Mouse (Mus musculus) limb, embryonic 14.5 days (tissue): ENCODE data around the gene Esrp2. TPM values are rescaled to one million over a fixed set of nuclear protein-coding genes. Genes with fewer than 3 reads are reported as not detected.

Experiments used
- ATAC-seq: fragments of 200-750 bp; cut with Nextera tagmentation; 2 replicates; pipeline ENCODE4 v1.8.0; 2017; ENCODE audit warnings: low read depth, moderate number of reproducible peaks, moderate TSS enrichment; ENCODE audit not compliant: low FRiP score
- DNase-seq: peaks from one replicate; pipeline ENCODE4 v3.0.0-alpha.2; 2015; ENCODE audit warnings: low spot score
- H3K27ac ChIP-seq: fragments of 300-500 bp; sonication (generic); replicated peaks from 2 replicates; pipeline ENCODE4 v1.5.1; 2014; ENCODE audit warnings: low read depth, mild to moderate bottlenecking, low read length, moderate library complexity, mixed read lengths
- H3K27me3 ChIP-seq: fragments of 300-500 bp; sonication (generic); 2 replicates; pipeline ENCODE4 v1.6.1; 2014; ENCODE audit warnings: low read length, mixed read lengths; ENCODE audit not compliant: control insufficient read depth, insufficient read depth
- H3K36me3 ChIP-seq: fragments of 300-500 bp; sonication (generic); 2 replicates; pipeline ENCODE4 v1.6.1; 2014; ENCODE audit warnings: mild to moderate bottlenecking, low read length, moderate library complexity, mixed read lengths; ENCODE audit not compliant: control insufficient read depth, insufficient read depth
- H3K4me1 ChIP-seq: fragments of 300-500 bp; sonication (generic); 2 replicates; pipeline ENCODE4 v1.6.1; 2014; ENCODE audit warnings: antibody characterized with exemption, low read length, mixed read lengths; ENCODE audit not compliant: control insufficient read depth, insufficient read depth
- H3K4me2 ChIP-seq: fragments of 300-500 bp; sonication (generic); replicated peaks from 2 replicates; pipeline ENCODE4 v1.6.1; 2014; ENCODE audit warnings: low read depth, mild to moderate bottlenecking, low read length, moderate library complexity; ENCODE audit not compliant: severe bottlenecking
- H3K4me3 ChIP-seq: fragments of 300-500 bp; sonication (generic); replicated peaks from 2 replicates; pipeline ENCODE4 v1.5.1; 2014; ENCODE audit warnings: low read length
- H3K9ac ChIP-seq: fragments of 300-500 bp; sonication (generic); 2 replicates; pipeline ENCODE4 v1.6.1; 2014; ENCODE audit warnings: mild to moderate bottlenecking, low read depth, low read length, moderate library complexity; ENCODE audit not compliant: severe bottlenecking
- H3K9me3 ChIP-seq: fragments of 300-500 bp; sonication (generic); 2 replicates; pipeline ENCODE4 v1.6.1; 2016; ENCODE audit warnings: low read length; ENCODE audit not compliant: control insufficient read depth
- POLR2A ChIP-seq: fragments of 200-500 bp; IDR thresholded peaks from 2 replicates; pipeline ENCODE4 v1.8.0; 2012; ENCODE audit warnings: inconsistent platforms, mild to moderate bottlenecking, moderate library complexity, borderline replicate concordance; ENCODE audit not compliant: insufficient read depth, insufficient read length; ENCODE audit errors: extremely low read depth
- WGBS: fragments of 180-500 bp; shearing (Covaris S2); extraction: QIAGEN DNeasy Blood & Tissue Kit; methylation state at CpG from one replicate; pipeline ENCODE4 v1.1.7; 2014; 5-methylcytosine and 5-hydroxymethylcytosine counted together
- polyA plus RNA-seq, 2 experiments: library from polyadenylated mRNA; depleted of rRNA in 1 of 2; stranded (reverse) in 1 of 2; unstranded in 1 of 2; fragments of >200 nt; fragmentation: Nextera tagmentation in 1 of 2; extraction: Ambion mirVana in 1 of 2; gene quantifications; 2 replicates each; pipeline versions ENCODE4 v1.2.1 to v1.2.3; 2012 to 2014

The Esrp2 gene
- polyA plus RNA-seq, 2 experiments = 34.3 to 38.9 TPM

DNA sequence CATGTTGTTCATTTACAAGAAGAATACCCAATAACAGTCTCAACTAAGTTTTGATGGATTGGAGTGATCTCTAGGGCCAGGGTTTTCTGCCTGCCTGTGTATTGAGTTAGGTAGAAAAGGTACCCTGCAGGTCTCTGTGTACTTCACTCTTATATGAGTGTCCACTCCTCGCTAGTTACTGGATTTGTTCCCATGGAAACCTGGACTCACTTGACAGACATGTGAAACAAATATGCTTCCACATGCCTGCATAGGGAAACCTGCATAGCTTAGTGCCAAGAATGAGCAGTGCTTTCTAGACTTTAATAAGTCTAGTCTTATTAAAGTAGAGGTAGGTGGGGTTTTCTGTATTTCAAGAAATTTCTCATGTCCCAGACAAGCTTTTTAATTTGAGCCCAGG lies 40.1 kb upstream of the Esrp2 start:
- Histone ChIP-seq H3K27me3 (no peaks in the 10 kb centered on the region), H3K4me3 (no peak overlapping the region), H3K4me1 (peaks cover 4% of the 10 kb centered on the region; the same call in 1 of the 2 replicates), H3K36me3 (peaks cover 7% of the 10 kb centered on the region), H3K27ac (no peak overlapping the region), H3K9ac (no peak overlapping the region; the same call in 1 of the 2 replicates), H3K9me3 (no peaks in the 10 kb centered on the region), H3K4me2 (no peak overlapping the region)
- DNase-seq (peak; percentile 61), ATAC-seq (peak; percentile 55; the same call in 1 of the 2 replicates)
- 18% methylated on average over 1 of the region's 1 CpGs for WGBS
- TF ChIP-seq POLR2A = no peak

- H3K4me3 ChIP-seq = no peak overlapping the region
- no peak overlapping the region for H3K27ac ChIP-seq
- ATAC-seq = no peak
- no peak overlapping the region for H3K9ac ChIP-seq
- H3K4me2 ChIP-seq = no peak overlapping the region
- no peak for TF ChIP-seq POLR2A
- H3K36me3 ChIP-seq = no peaks in the 10 kb centered on the region
- WGBS = 89% methylated on average over 3 of the region's 3 CpGs
- no peaks in the 10 kb centered on the region for H3K27me3 ChIP-seq
- peaks cover 15% of the 10 kb centered on the region for H3K4me1 ChIP-seq
- DNase-seq = no peak
- no peaks in the 10 kb centered on the region for H3K9me3 ChIP-seq
Observed at GRCm38 (mm10) chr8:106173566-106173965, 36.8 kb upstream of the Esrp2 start.

GRCm38 (mm10) chr8:106169934-106170480 lies 33.2 kb upstream of the Esrp2 start:
- Histone ChIP-seq H3K4me3 (peak overlapping the region; percentile 80), H3K4me2 (peak overlapping the region; percentile 93), H3K27ac (no peak overlapping the region), H3K9ac (peak overlapping the region; percentile 82), H3K36me3 (no peaks in the 10 kb centered on the region), H3K27me3 (no peaks in the 10 kb centered on the region), H3K4me1 (peaks cover 10% of the 10 kb centered on the region), H3K9me3 (no peaks in the 10 kb centered on the region)
- no peak for ATAC-seq
- WGBS = 24% methylated on average over 6 of the region's 6 CpGs
- DNase-seq = no peak
- TF ChIP-seq POLR2A = no peak

- ATAC-seq (peak; percentile 82), DNase-seq (peak; percentile 29)
- Histone ChIP-seq H3K4me3 (peak overlapping the region; percentile 80), H3K9ac (peak overlapping the region; percentile 82), H3K27ac (peak overlapping the region; percentile 91), H3K4me1 (peaks cover 10% of the 10 kb centered on the region), H3K36me3 (peaks cover 3% of the 10 kb centered on the region; the same call in 1 of the 2 replicates), H3K4me2 (peak overlapping the region; percentile 93), H3K27me3 (no peaks in the 10 kb centered on the region), H3K9me3 (no peaks in the 10 kb centered on the region)
- whole genome bisulfite sequencing = under 1% methylated on average over 53 of the region's 54 CpGs
- no peak; the same call in 1 of the 2 replicates for TF ChIP-seq POLR2A
Observed at GRCm38 (mm10) chr8:106169017-106169933, 32.5 kb upstream of the Esrp2 start.

DNA sequence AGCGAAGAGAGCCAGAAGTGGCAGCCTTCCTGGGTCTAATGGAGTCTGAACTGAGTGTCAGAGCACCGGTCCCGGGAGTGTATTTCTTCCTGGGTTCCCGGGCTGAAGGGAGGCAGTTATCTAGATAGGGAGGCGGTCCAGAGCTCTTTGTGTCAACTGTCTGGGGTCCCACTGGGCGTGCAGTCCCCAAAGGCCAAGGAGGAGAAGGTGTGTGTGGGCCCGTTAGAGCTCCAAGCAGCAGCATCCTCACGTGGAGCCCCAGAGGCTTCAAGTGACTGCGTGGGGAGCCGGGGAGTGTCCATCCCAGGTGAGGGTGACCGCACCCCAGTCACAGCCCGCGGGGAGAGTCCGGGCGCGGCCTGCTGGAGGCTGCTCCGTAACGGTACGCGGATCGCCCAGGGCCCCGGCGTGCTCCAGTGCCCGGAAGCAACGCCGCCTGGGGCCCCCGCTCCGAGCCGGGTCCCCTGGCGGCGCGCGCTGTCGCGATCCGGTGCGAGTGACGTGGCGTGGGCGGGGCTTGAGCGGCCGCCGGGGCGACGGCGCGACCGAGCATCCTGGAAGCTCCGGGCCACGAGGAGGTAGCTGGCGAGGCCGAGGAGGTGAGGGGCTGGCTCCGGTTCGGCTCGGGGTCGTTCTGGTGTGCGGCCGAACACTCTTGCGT lies 31.7 kb upstream of the Esrp2 start, which contains the start of gene Slc7a6:
Gene Slc7a6, plus strand, starts transcription at position 502 of the 661 bp plus-strand sequence.
- Histone ChIP-seq H3K9me3 (no peaks in the 10 kb centered on the region), H3K4me3 (peak within 1 kb of the TSS; percentile 80), H3K9ac (peak within 1 kb of the TSS; percentile 82), H3K27ac (peak within 1 kb of the TSS; percentile 91), H3K4me1 (peaks cover 10% of the 10 kb centered on the region), H3K36me3 (peaks cover 10% of the 10 kb centered on the region), H3K4me2 (peak within 1 kb of the TSS; percentile 93), H3K27me3 (no peaks in the 10 kb centered on the region)
- WGBS = 1% methylated on average over 49 of the region's 59 CpGs
- peak; percentile 82 for ATAC-seq
- peak; percentile 53 for DNase-seq
- peak; percentile 79; the same call in 1 of the 2 replicates for TF ChIP-seq POLR2A
